Mouse (Mus musculus) ES-Bruce4 (cell line): ENCODE data around the gene Ccdc125. TPM values are rescaled to one million over a fixed set of nuclear protein-coding genes. Genes with fewer than 3 reads are reported as not detected.

ENCODE experiments used
- H3K27ac ChIP-seq: 2 replicates; pipeline ENCODE4 v1.5.1; 2012; ENCODE audit warnings: low read length, inconsistent platforms; ENCODE audit not compliant: insufficient read depth
- H3K27me3 ChIP-seq: 2 replicates; pipeline ENCODE4 v1.6.1; 2012; ENCODE audit warnings: mild to moderate bottlenecking, low read length, inconsistent platforms; ENCODE audit not compliant: control insufficient read depth, poor library complexity, insufficient read depth, severe bottlenecking
- H3K36me3 ChIP-seq: 2 replicates; pipeline ENCODE4 v1.6.1; 2012; ENCODE audit warnings: inconsistent platforms, mild to moderate bottlenecking, low read length, moderate library complexity; ENCODE audit not compliant: control insufficient read depth, poor library complexity, insufficient read depth, severe bottlenecking
- H3K4me1 ChIP-seq: one replicate; pipeline ENCODE4 v1.8.1; 2011; ENCODE audit warnings: low read length; ENCODE audit not compliant: control insufficient read depth, insufficient read depth
- H3K4me3 ChIP-seq: 2 replicates; pipeline ENCODE4 v1.5.1; 2011; ENCODE audit warnings: low read depth, mild to moderate bottlenecking, low read length
- H3K9ac ChIP-seq: 2 replicates; pipeline ENCODE4 v1.6.1; 2012; ENCODE audit warnings: low read depth, mild to moderate bottlenecking, inconsistent platforms; ENCODE audit not compliant: poor library complexity, severe bottlenecking
- H3K9me3 ChIP-seq: replicated peaks from 2 replicates; pipeline ENCODE4 v1.6.1; 2012; ENCODE audit warnings: mild to moderate bottlenecking, low read length, inconsistent platforms; ENCODE audit not compliant: control insufficient read depth, poor library complexity, insufficient read depth, severe bottlenecking
- CTCF ChIP-seq: IDR thresholded peaks from one replicate; pipeline ENCODE4 v1.8.1; 2011; ENCODE audit warnings: low read depth, low read length
- EP300 ChIP-seq: IDR thresholded peaks from 2 replicates; pipeline ENCODE4 v1.6.1; 2011; ENCODE audit warnings: low read depth, low read length; ENCODE audit not compliant: insufficient read depth
- POLR2A ChIP-seq: IDR thresholded peaks from one replicate; pipeline ENCODE4 v1.8.1; 2011; ENCODE audit warnings: low read length; ENCODE audit not compliant: insufficient read depth
- polyA plus RNA-seq: library from polyadenylated mRNA; stranded (reverse); fragments of >200 nt; gene quantifications from 2 replicates; pipeline ENCODE4 v1.2.4, GENCODE M21; 2011; ENCODE audit warnings: low read depth; ENCODE audit not compliant: missing spikeins, insufficient read depth, insufficient read length

The Ccdc125 gene
- polyA plus RNA-seq, 1 experiment, result 3.6 TPM

- H3K9me3 ChIP-seq, result no peaks in the 10 kb centered on the region
- no peaks in the 10 kb centered on the region for H3K27me3 ChIP-seq
- H3K9ac ChIP-seq, result peak within 1 kb of the TSS; percentile 80
- TF ChIP-seq POLR2A, result no peak
- no peak for TF ChIP-seq EP300
- TF ChIP-seq CTCF, result no peak
- peak within 1 kb of the TSS; percentile 92 for H3K4me3 ChIP-seq
- peak within 1 kb of the TSS; percentile 52; the same call in 1 of the 2 replicates for H3K27ac ChIP-seq
- no peaks in the 10 kb centered on the region for H3K4me1 ChIP-seq
- peaks cover 8% of the 10 kb centered on the region for H3K36me3 ChIP-seq
Observed at GRCm38 (mm10) chr13:100650550-100651438, 18.7 kb upstream of the Ccdc125 start, which contains the start of the genes Ak6 and Rad17. Ak6 (plus strand) TSS chr13:100650979. Rad17 (minus strand) TSS chr13:100651051.

GRCm38 (mm10) chr13:100651439-100652186, 17.9 kb upstream of the Ccdc125 start, which contains the start of gene Taf9:
Taf9 (plus strand) TSS chr13:100651579.
- Histone ChIP-seq H3K27me3 (no peaks in the 10 kb centered on the region), H3K9ac (peak within 1 kb of the TSS; percentile 80), H3K27ac (peak within 1 kb of the TSS; percentile 52; the same call in 1 of the 2 replicates), H3K36me3 (peaks cover 10% of the 10 kb centered on the region), H3K4me1 (no peaks in the 10 kb centered on the region), H3K4me3 (peak within 1 kb of the TSS; percentile 92), H3K9me3 (no peaks in the 10 kb centered on the region)
- TF ChIP-seq EP300 (no peak), CTCF (no peak), POLR2A (no peak)

- no peaks in the 10 kb centered on the region for H3K9me3 ChIP-seq
- TF ChIP-seq CTCF, result no peak
- no peak for TF ChIP-seq EP300
- no peak for TF ChIP-seq POLR2A
- H3K36me3 ChIP-seq, result peaks cover 14% of the 10 kb centered on the region
- H3K27ac ChIP-seq, result no peak overlapping the region
- no peak overlapping the region for H3K9ac ChIP-seq
- H3K27me3 ChIP-seq, result no peaks in the 10 kb centered on the region
- H3K4me3 ChIP-seq, result no peak overlapping the region
- peaks cover 2% of the 10 kb centered on the region for H3K4me1 ChIP-seq
Observed at GRCm38 (mm10) chr13:100658091-100658490, 11.4 kb upstream of the Ccdc125 start.

GRCm38 (mm10) chr13:100659864-100660456, 9.6 kb upstream of the Ccdc125 start:
- Histone ChIP-seq H3K27me3 (no peaks in the 10 kb centered on the region), H3K4me3 (no peak overlapping the region), H3K36me3 (peaks cover 22% of the 10 kb centered on the region), H3K4me1 (peaks cover 2% of the 10 kb centered on the region), H3K9ac (no peak overlapping the region), H3K27ac (no peak overlapping the region), H3K9me3 (no peaks in the 10 kb centered on the region)
- TF ChIP-seq CTCF (peak; percentile 79), EP300 (no peak)

GRCm38 (mm10) chr13:100670181-100670741, 744 bp downstream of the Ccdc125 start:
- Histone ChIP-seq H3K9me3 (no peaks in the 10 kb centered on the region), H3K36me3 (peaks cover 5% of the 10 kb centered on the region), H3K27ac (no peak overlapping the region), H3K4me3 (no peak overlapping the region), H3K27me3 (no peaks in the 10 kb centered on the region), H3K9ac (peak overlapping the region; percentile 93), H3K4me1 (peaks cover 3% of the 10 kb centered on the region)
- TF ChIP-seq CTCF, result no peak
- no peak for TF ChIP-seq EP300
- TF ChIP-seq POLR2A, result no peak
